Mouse (Mus musculus): ENCODE results near the gene Mmd.

Gene Mmd

DNA sequence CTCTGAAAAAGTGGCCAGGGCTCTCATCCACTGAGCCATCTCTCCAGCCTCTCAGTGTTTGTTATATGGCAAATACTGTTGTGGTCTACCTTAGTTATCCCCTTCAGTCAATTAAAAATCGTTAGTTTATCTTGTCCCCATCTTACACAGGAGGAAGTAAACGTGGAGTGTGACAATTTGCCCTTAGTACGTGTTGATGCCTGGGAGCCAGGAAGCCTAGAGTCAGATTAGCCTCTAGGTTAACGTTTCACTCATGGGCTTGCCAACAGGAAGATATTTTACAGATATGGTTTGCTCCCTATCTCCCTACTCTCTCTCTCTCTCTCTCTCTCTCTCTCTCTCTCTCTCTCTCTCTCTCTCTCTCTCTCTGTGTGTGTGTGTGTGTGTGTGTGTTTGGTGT lies 33.9 kb downstream of the Mmd start:
- no peak for DNase-seq (ENCODE audit: low spot score in 2 of 2)

DNA sequence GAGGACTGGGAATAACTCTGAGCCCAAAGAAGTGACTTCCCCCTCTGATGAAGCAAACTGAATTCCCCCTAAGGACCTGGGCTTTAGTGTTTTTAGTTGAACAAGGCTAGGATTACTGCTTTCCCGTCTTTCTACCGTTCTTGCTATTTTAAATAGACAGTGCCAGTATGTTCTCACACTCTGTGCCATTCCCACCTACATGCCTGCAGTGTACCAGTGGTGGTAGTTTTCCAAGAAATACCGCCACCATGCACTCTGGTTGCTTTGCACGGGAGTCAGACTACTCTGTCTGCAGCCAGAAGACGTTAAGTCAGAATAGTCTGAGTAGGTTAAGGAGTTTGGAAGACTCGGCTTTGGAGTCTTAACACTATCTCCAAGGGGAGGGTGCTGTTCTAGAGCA lies 34.3 kb downstream of the Mmd start:
- peak; percentile 65 to 71 for DNase-seq (ENCODE audit: low spot score in 2 of 2)

DNA sequence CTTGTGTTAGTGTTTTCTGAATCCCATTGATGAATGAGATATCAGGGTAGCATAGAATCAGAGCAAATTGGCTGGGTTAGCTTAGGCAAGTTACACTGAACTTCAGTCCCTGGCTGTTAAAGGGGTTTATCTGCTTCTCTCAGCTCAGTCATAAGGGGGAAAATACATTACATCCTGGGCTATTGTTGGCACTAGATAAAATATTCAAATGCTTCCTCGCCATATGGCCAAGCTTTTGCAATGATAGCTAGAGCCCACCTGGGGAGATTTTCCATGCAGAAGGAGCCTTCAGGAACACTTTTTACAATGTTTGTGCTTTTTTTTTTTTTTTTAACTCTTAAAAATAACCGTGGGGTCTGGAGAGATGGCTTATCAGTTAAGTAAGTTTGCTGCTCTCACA lies 34.8 kb downstream of the Mmd start:
- no peak for DNase-seq (ENCODE audit: low spot score in 2 of 2)

DNA sequence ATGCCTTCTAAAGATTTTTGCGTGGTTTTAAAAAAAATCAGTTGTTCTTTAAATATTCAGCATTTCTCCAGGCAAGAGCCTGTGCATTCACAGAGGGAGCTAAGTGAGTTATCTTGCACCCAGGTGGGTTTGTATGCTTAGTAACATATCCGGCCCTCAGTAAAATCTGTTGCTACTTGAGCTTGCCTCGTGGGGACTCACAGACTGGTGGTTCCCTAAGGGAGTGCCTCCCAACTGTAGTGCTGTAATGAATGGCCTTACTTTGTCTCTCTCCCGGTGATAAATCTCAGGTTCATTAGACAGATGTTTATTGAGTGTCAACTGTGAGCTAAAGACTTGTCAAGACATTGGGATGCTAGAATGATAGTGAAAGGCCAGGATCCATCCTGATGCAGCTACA lies 35.4 kb downstream of the Mmd start:
- no peak for DNase-seq (ENCODE audit: low spot score in 2 of 2)

DNA sequence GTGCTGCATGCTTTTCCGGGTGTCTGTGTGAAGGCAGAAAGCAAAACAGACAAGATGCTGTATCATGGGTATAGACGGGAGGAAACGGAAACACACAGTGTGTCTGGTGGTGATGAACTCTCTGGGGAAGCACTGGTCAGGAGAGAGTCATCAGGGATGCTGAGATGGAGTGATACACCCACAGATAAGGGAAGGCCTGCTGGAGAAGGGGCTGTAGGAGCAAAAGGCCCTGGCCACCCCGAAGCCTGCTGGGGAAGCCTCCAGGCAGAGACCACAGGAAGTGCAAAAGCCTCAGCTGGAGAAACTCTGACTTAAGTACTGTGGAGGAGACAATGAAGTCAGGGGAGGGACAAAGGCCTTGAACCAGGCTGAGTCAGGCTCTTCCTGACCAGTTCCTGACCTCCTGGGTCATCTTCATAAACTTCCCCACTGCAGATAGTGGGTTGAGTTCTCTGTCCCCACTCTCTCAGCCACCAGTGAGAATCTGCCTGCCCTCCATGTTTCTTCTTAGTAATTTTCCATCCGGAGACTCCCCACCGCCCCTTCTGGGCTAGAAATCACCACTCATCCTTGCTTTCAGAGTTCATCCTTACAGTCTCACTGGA lies 37.4 kb downstream of the Mmd start:
- DNase-seq (ENCODE audit: low spot score in 2 of 2): no peak

DNA sequence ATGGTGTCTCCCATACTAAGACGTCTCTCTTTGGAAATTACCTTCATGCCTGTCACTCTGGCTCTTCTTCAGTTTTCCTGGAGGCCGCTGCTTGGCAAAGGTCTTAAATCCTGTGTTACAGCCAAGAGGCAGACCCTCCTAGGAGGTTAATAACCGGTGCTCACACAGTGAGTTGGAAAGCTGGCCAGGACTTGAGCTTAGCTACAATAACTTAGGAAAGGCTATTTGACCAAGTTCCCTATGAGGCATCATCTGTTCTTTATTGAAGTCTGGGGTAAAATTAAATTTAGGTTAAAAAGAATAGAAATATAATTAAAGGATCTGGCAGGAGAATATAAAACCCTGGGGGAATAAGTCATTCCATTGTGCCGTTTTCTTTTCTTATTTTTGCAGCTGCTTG lies 41.9 kb downstream of the Mmd start:
- no peak for DNase-seq (ENCODE audit: low spot score in 2 of 2)

DNA sequence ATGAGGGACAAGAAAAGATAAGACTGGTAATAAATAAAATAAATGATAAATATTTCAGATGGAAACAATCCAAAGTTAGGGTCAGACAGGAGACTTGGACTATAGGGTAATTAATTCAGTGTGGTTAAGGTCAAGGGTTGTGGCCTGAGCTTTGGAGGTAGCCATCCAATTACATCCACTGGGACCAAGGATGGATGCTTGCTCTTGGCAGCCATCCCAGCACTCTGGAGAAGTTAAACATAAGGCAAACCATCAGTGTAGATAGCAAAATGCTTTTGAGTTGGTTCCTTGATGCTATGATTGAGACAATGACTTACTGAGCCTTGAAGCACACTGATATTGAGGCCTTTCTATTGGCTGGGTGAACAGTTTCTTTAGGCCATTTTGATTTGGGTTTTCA lies 43.5 kb downstream of the Mmd start:
- DNase-seq (ENCODE audit: low spot score in 2 of 2): no peak

- no peak for DNase-seq (ENCODE audit: low spot score in 2 of 2)
Observed at GRCm38 (mm10) chr11:90294622-90295021, 45.4 kb downstream of the Mmd start.

- no peak for DNase-seq (ENCODE audit: low spot score in 2 of 2)
Observed at GRCm38 (mm10) chr11:90306067-90306466, 56.8 kb downstream of the Mmd start.

DNA sequence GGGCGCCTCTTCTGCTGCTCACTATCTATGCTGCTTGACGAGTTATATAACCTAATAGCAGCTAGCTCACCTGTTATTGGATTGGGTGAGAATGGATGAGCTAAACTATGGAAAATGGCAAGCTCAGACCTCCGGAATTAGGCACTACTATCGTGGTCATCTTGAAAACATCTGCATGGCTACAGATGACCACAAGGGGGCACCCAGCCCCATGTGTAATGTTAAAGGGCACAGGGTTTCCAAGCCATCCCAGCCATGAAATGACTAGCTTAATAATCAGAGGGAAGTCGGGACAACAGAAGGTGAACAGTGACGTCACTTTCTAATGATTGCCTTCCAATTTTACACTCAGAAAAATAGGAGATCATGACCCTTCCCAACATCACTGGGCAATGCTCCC lies 57.7 kb downstream of the Mmd start:
- DNase-seq (ENCODE audit: low spot score in 2 of 2): peak in 1 of 2 experiments; percentile 56

DNA sequence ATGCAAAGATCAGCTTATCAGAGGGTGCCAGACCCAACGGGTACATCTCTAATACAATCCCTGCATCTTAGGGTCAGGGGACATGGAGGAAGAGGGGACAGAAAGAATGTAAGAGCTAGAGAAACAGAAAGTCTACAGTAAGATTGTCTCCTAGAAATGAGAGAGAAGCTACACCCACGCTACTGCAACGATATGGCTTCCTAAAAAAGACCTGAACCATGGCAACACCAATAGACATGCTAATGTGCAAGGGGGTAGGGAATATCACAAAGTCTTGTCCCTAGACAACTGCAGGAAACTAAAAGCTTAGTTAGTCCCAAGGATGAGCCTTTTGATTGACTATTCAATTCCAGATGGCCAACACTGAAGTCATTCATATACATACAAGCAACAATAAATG lies 65.3 kb downstream of the Mmd start:
- DNase-seq (ENCODE audit: low spot score in 2 of 2): peak in 1 of 2 experiments; percentile 48

DNA sequence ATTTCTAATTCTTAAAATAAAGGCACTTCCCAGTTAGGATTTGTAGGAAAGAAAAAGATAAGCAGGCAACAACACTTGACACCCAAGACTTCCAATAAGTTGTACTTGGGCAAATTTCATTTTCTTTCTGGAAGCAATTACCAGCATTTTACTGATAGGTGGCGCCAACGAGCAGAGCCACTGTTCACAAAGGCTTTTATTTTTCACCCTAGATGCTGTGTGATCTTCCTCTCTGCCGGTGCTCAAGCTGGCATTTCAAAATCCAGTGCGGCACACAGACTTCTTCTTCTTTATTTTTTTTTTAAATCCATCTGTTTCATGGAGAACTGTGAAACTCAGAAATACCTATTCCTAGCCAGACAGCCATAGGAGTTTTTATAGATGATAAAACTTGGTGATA lies 68.2 kb downstream of the Mmd start:
- peak; percentile 66 to 83 for DNase-seq (ENCODE audit: low spot score in 2 of 2)

GRCm38 (mm10) chr11:90320922-90321321 lies 71.7 kb downstream of the Mmd start:
- DNase-seq (ENCODE audit: low spot score in 2 of 2): no peak

DNA sequence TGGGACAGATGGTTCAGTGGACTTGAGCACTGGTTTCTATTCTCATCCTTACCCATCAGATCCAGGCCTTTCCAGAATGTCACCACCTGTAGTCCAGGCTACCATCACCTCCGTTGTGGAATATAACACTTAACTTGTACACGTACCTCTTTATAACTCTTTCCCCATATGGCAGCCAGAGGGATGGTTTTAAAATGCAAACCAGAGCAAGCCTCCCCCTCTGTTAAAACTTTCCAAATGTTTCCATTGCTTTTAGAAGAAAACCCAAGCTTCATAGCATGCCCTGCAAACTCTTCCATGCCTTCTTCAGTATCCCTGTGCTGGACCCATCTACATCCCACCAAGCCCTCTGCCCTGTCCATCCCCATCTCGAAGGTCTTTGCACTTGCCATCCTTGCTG lies 75.3 kb downstream of the Mmd start:
- DNase-seq (ENCODE audit: low spot score in 2 of 2): no peak

- DNase-seq (ENCODE audit: low spot score in 2 of 2): no peak
Observed at GRCm38 (mm10) chr11:90326146-90326545, 76.9 kb downstream of the Mmd start.

GRCm38 (mm10) chr11:90326836-90327235 lies 77.6 kb downstream of the Mmd start:
- DNase-seq (ENCODE audit: low spot score in 2 of 2): no peak
